Mouse (Mus musculus) olfactory bulb, adult 2 months (tissue): ENCODE results near the gene Cdc6. TPM values are rescaled to one million over a fixed set of nuclear protein-coding genes. Genes with fewer than 3 reads are reported as not detected.
"Not testable (repeated sequence)": the region's sequence is repeated elsewhere in the genome, so short reads cannot be mapped to it uniquely, and the experiment has no call there.

Experiments used
- H3K27ac ChIP-seq: fragments of 200-500 bp; 2 replicates; pipeline ENCODE4 v1.5.1; 2012; ENCODE audit warnings: low read depth, low read length; ENCODE audit not compliant: insufficient read depth
- H3K4me1 ChIP-seq: fragments of 200-500 bp; 2 replicates; pipeline ENCODE4 v1.6.1; 2012; ENCODE audit warnings: low read length; ENCODE audit not compliant: control insufficient read depth, insufficient read depth
- H3K4me3 ChIP-seq: fragments of 200-500 bp; 2 replicates; pipeline ENCODE4 v1.5.1; 2012; ENCODE audit warnings: mild to moderate bottlenecking, low read depth, low read length, moderate library complexity; ENCODE audit not compliant: insufficient read depth
- CTCF ChIP-seq: fragments of 200-500 bp; IDR thresholded peaks from 2 replicates; pipeline ENCODE4 v1.5.1; 2012; ENCODE audit warnings: low read depth, mild to moderate bottlenecking, low read length, moderate library complexity; ENCODE audit not compliant: insufficient read depth
- POLR2A ChIP-seq: fragments of 200-500 bp; IDR thresholded peaks from 2 replicates; pipeline ENCODE4 v1.6.1; 2012; ENCODE audit warnings: mild to moderate bottlenecking, low read depth, low read length, moderate library complexity; ENCODE audit not compliant: insufficient read depth
- WGBS: fragments of 180-500 bp; shearing (Covaris S2); methylation state at CpG from one replicate; pipeline ENCODE4 v1.1.7; 2018; 5-methylcytosine and 5-hydroxymethylcytosine counted together
- polyA plus RNA-seq: library from polyadenylated mRNA; stranded (reverse); fragments of >200 nt; gene quantifications from 2 replicates; pipeline ENCODE4 v1.2.4, GENCODE M21; 2012; ENCODE audit warnings: low replicate concordance; ENCODE audit not compliant: missing spikeins, insufficient read depth, insufficient read length

The Cdc6 gene
- polyA plus RNA-seq, 1 experiment: not detected

DNA sequence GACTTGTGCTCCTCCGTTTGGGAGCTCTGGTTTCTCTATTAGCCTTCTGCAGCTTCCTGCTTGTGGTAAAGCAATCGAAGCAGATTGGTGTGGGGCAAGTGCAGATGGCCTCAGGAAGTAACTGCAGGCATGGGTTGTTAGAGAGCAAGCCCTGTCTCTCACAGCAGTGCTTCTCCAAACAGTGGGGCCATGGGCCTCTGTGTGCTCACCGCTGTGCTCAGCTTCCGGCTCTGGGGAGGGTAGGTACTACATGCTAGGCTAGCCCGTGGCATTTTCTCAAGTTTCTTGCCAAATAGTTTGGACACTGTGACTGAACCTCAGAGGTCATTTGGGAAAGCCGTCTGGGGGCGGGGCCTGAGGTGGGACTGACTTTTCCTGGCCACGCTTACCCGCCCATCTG is 10.6 kb downstream of the Cdc6 start:
- Histone ChIP-seq H3K4me3 (no peak overlapping the region), H3K27ac (no peak overlapping the region), H3K4me1 (peaks cover 8% of the 10 kb centered on the region)
- WGBS: 83% methylated on average over 9 of the region's 9 CpGs
- TF ChIP-seq POLR2A (no peak), CTCF (no peak)

DNA sequence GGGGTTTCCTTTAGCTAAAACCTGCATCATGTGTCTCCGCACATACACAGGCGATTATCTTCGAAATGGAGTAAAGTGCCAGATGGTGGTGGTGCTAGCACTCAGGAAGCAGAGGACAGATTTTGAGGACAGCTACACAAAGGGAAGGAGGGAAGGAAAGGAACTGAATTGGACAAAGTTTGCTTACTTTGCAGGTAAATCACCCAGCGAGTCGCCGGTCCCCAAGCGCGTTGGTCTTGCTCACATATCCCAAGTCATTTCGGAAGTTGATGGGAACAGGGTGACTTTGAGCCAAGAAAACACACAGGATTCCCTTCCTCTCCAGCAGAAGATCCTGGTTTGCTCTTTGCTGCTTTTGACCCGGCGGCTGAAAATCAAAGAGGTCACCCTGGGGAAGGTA is 11.4 kb downstream of the Cdc6 start:
- Histone ChIP-seq H3K4me3 (no peak overlapping the region), H3K27ac (no peak overlapping the region), H3K4me1 (peaks cover 14% of the 10 kb centered on the region)
- TF ChIP-seq CTCF (no peak), POLR2A (no peak)
- 91% methylated on average over 11 of the region's 11 CpGs for WGBS

DNA sequence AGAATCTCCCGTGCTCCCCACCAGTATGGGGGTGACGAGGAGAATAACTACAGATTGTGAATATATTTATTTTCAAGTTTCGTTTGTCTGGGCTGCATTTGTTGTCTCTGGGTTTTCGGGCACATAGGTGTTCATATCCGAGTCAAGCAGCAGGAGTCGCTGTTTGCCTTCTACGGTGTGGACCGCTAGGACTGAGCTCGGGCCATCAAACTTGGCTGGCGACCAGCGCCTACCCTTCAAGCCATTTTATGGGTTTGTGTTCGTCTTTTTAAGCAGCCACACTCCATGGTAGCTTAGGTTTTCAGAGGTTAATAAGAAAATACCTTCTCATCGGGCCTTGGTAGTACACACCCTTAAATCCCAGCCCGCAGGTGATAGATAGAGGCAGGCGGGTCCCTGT is 14.2 kb downstream of the Cdc6 start:
- WGBS: 45% methylated on average over 15 of the region's 15 CpGs
- H3K4me1 ChIP-seq: peaks cover 35% of the 10 kb centered on the region
- H3K27ac ChIP-seq, H3K4me3 ChIP-seq: not testable (repeated sequence)

DNA sequence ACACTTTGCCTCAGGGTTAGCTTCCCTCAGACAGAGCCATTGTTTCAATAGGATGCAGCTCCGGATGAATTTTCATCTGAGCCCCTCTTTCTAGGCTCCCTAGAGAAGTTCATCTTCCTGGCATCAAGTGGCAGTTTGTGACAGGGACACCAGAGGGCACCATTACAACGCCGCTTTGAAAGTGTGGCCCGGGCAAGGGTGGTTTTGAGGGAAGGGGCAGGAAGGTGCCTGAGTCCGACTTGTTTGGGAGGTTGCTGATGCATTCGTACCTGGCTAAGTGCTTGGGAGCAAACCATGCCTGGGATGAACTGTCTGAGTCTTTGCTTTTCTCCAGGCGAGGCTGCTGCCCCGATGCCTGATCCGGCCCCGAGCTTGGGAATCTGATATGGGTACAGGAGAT is 14.7 kb downstream of the Cdc6 start:
- peak; percentile 74 for TF ChIP-seq CTCF
- H3K27ac ChIP-seq, H3K4me3 ChIP-seq: not testable (repeated sequence)
- peaks cover 35% of the 10 kb centered on the region for H3K4me1 ChIP-seq
- 45% methylated on average over 10 of the region's 10 CpGs for WGBS

DNA sequence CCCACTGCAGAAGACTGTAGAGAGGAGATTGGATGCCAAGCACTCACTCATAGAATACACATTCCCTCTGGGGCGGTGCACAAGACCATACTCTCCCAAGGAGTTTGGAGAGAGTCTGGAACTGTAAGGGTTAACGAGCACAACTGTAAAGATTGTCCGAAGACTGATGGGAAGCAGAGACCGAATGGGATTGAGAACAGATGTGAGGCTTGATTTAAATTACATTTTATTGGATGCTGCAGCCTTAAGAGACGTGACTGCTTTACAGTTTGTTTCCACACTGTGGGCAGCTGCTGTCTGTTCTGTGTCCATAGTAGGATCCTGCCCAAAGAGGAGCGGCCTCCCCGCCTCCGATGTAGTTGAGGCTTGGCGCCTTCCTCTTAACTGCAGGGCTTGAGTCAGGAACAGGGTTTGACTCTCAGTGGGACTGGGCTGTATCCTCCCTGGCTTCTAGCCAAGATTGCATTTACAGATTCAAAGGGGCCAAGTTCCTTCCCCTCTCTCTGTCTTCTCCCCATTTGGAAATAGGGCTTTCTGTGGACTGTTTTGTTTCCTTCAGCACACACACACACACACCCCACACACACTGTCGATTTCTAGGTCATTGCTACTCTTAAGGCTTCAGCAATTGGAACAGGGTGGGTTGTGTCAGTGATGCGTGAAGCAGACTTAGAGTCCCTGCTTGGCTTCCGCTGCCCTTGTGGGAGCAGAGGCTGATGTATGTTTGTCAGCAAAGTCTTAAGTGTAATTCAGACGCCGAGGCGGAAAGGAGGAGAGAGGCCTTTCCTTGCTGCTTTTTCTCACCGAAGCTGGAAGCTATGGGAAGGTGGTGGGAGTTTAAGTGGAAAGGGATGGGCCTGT is 15.5 kb downstream of the Cdc6 start:
- H3K4me1 ChIP-seq: peaks cover 40% of the 10 kb centered on the region
- H3K27ac ChIP-seq, H3K4me3 ChIP-seq: not testable (repeated sequence)
- 47% methylated on average over 16 of the region's 16 CpGs for WGBS

DNA sequence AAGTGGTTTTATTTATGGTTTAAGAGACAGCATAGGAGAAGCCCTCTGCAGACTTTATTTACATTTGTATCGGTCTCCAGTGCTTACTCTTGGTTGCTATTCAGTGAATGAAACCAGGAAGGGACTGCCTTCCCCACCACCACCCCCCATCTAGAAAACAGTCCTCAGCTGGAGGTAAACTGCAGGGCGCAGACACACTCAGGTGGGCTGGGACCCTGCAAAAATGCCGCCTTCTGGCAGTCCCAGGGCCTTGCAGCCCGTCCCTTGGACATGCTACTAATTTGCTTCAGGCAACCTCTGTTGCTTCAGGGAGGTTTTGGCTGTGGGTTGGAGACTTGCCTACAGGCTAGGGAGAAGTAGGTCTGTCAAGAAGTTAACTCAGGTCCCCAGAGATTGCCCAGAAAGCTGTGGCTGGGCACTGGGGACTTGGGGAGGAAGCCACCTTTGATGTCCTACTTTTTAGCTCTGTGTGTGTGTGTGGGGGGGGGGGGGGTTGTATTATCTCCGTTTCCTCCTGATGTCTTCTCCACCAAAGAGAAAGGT is 17.1 kb downstream of the Cdc6 start:
- Histone ChIP-seq H3K27ac (no peak overlapping the region), H3K4me3 (no peak overlapping the region), H3K4me1 (peaks cover 51% of the 10 kb centered on the region)
- no peak for TF ChIP-seq CTCF
- no peak for TF ChIP-seq POLR2A
- WGBS: 69% methylated on average over 5 of the region's 5 CpGs

DNA sequence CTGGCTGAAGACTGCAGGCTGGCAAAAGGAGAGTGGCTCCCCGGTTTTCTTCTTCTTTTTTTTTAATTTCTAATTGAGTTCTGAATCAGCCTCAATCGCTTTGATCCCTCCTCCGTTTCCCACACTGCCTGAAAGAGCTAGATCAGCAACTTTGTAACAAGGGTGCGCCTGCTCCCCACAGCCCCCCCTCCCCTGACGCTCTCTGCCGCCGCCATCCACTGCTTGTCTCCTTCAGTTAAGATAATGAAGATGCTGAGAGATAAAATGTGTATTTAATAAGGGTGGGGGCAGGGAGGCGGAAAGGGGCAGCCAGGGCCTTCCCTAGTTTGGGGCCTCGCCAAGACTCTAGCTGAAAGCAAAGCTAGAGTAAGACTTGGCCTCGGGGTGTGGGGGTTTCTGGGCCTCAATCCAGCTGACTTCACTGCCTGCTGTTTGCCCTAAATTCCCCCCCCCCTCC is 17.7 kb downstream of the Cdc6 start:
- no peak for TF ChIP-seq POLR2A
- no peak for TF ChIP-seq CTCF
- H3K4me1 ChIP-seq: peaks cover 57% of the 10 kb centered on the region
- H3K27ac ChIP-seq: no peak overlapping the region
- WGBS: 18% methylated on average over 10 of the region's 10 CpGs
- no peak overlapping the region for H3K4me3 ChIP-seq

DNA sequence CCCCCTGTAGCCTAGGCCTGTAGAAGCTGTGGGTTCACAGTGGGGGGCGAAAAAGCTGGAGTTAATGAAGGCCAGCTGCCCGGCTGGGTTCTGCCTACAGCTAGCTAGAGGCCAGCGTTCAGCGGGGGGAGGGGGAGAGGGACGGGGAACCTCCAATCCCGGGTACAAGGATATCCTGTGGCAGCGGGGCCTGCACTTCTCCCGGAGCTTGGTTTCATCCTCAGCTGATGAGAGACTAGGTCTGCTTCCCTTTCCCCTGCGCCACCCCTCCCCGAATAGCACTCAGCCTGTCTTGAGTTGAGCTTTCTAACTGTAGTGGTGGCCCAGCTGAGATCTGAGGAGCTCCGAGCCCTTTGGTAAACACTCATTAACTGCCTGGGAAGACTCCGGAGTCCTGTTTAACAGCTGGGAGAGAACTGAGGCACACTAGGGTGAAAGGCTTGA is 18.3 kb downstream of the Cdc6 start:
- Histone ChIP-seq H3K27ac (peak overlapping the region; percentile 73), H3K4me1 (peaks cover 60% of the 10 kb centered on the region), H3K4me3 (no peak overlapping the region)
- 13% methylated on average over 12 of the region's 12 CpGs for WGBS
- TF ChIP-seq POLR2A (no peak), CTCF (no peak)

DNA sequence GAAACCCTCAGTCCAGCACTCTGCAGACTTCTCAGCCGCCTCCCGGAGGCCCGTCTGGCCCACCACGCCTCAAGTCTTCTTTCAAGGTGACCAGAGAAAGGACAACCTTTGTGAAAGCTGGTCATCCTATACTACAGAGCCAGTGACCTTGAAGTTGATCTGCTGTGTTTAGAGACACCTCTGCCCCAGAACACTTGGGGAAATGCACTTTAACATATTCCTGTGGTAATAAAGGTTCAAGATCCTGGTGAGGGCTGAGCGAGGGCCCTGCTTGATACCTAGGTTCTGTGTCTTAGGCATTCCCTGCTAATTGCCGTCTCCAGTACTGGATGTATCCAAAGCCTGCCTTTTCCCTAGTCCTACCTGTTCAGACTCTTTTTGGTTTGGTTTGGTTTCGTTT is 19.0 kb downstream of the Cdc6 start:
- 83% methylated on average over 7 of the region's 7 CpGs for WGBS
- H3K27ac ChIP-seq: no peak overlapping the region
- TF ChIP-seq POLR2A: no peak
- no peak for TF ChIP-seq CTCF
- H3K4me3 ChIP-seq: no peak overlapping the region
- peaks cover 67% of the 10 kb centered on the region for H3K4me1 ChIP-seq
